Mouse (Mus musculus): Measurements from ENCODE around the gene Phf10. TPM values are rescaled to one million over a fixed set of nuclear protein-coding genes. Genes with fewer than 3 reads are reported as not detected.
"Not testable (repeated sequence)": the region's sequence is repeated elsewhere in the genome, so short reads cannot be mapped to it uniquely, and the experiment has no call there.

Phf10 gene
- total and polyA plus RNA-seq, 3 experiments = 185 to 627 (median 265) TPM

- TF ChIP-seq MEF2A (IDR thresholded peaks at IDR 0.05; ENCODE audit: extremely low read depth, insufficient replicate concordance, low read depth, low read length, poor library complexity, severe bottlenecking) (no peak), ZMIZ1 (IDR thresholded peaks at IDR 0.05; ENCODE audit: low read depth, low read length) (no peak), UBTF (IDR thresholded peaks at IDR 0.05; ENCODE audit: borderline replicate concordance, insufficient read depth, low read depth, low read length) (no peak), RAD21 (IDR thresholded peaks at IDR 0.05; ENCODE audit: low read depth, low read length) (no peak), E2F4 (IDR thresholded peaks at IDR 0.05; ENCODE audit: borderline replicate concordance, low read depth, low read length) (no peak), SMC3 (IDR thresholded peaks at IDR 0.05; ENCODE audit: low read depth, low read length) (no peak), GABPA (IDR thresholded peaks at IDR 0.05; ENCODE audit: low read depth, low read length) (no peak), POLR2AphosphoS5 (IDR thresholded peaks at IDR 0.05; ENCODE audit: borderline replicate concordance, low read depth, low read length) (no peak), USF2 (IDR thresholded peaks at IDR 0.05; ENCODE audit: borderline replicate concordance in 1 of 2, insufficient read depth in 1 of 2, low read depth in 1 of 2, low read length in 2 of 2) (no peak), MXI1 (IDR thresholded peaks at IDR 0.05; ENCODE audit: low read depth, low read length) (no peak), ELF1 (IDR thresholded peaks at IDR 0.05; ENCODE audit: low read depth, low read length) (no peak), MAX (IDR thresholded peaks at IDR 0.05; ENCODE audit: low read length) (no peak), POLR2A (IDR thresholded peaks at IDR 0.05; ENCODE audit: control insufficient read depth in 1 of 2, insufficient read depth in 1 of 2, low read depth in 1 of 2, low read length in 2 of 2, poor library complexity in 1 of 2) (no peak)
- no peak for DNase-seq (ENCODE audit: low read depth, low spot score)
- no peak overlapping the region for H3K4me3 ChIP-seq (ENCODE audit: control insufficient read depth in 1 of 2, insufficient read depth in 1 of 2, low read depth in 2 of 2, low read length in 2 of 2)
- H3K79me2 ChIP-seq (ENCODE audit: control insufficient read depth, insufficient read depth, low read length, poor library complexity) = no peaks in the 10 kb centered on the region
- peaks cover 0 to 2% of the 10 kb centered on the region in 2 experiments; a peak in 2 of 4 replicates for H3K27me3 ChIP-seq (ENCODE audit: control insufficient read depth in 1 of 2, insufficient read depth in 2 of 2, low read length in 2 of 2)
- H3K36me3 ChIP-seq (ENCODE audit: control insufficient read depth in 1 of 2, insufficient read depth in 2 of 2, low read length in 2 of 2) = no peaks in the 10 kb centered on the region
- H3K9me3 ChIP-seq (replicated peaks; ENCODE audit: insufficient read depth, low read length) = no peaks in the 10 kb centered on the region
- no peaks in the 10 kb centered on the region for H3K4me1 ChIP-seq (ENCODE audit: control insufficient read depth in 1 of 2, insufficient read depth in 2 of 2, low read length in 2 of 2)
- H3K27ac ChIP-seq (ENCODE audit: control insufficient read depth, low read depth, low read length) = no peak overlapping the region
- no peak overlapping the region for H3K9ac ChIP-seq (ENCODE audit: control insufficient read depth, low read depth, low read length, poor library complexity, severe bottlenecking)
These were observed 62.1 kb downstream of the Phf10 start for GRCm38 (mm10) chr17:14898972-14899371.

DNA sequence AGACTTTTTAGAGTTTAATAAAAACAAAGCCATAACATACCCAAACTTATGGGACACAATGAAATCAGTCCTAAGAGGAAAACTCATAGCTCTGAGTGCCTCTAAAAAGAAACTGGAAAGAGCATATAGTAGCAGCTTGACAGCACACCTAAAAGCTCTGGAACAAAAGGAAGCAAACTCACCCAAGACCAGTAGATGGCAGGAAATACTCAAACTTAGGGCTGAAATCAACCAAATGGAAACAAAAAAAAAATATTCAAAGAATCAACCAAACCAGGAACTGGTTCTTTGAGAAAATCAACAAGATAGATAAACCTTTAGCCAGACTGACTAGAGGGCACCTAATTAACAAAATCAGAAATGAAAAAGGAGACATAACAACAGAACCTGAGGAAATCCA is 66.0 kb downstream of the Phf10 start:
- not testable (repeated sequence) for H3K4me1 ChIP-seq (ENCODE audit: control insufficient read depth in 1 of 2, insufficient read depth in 2 of 2, low read length in 2 of 2); H3K79me2 ChIP-seq (ENCODE audit: control insufficient read depth, insufficient read depth, low read length, poor library complexity); H3K27me3 ChIP-seq (ENCODE audit: control insufficient read depth in 1 of 2, insufficient read depth in 2 of 2, low read length in 2 of 2); H3K9ac ChIP-seq (ENCODE audit: control insufficient read depth, low read depth, low read length, poor library complexity, severe bottlenecking); H3K9me3 ChIP-seq (replicated peaks; ENCODE audit: insufficient read depth, low read length); H3K4me3 ChIP-seq (ENCODE audit: control insufficient read depth in 1 of 2, insufficient read depth in 1 of 2, low read depth in 2 of 2, low read length in 2 of 2); DNase-seq (ENCODE audit: low read depth, low spot score); H3K27ac ChIP-seq (ENCODE audit: control insufficient read depth, low read depth, low read length); H3K36me3 ChIP-seq (ENCODE audit: control insufficient read depth in 1 of 2, insufficient read depth in 2 of 2, low read length in 2 of 2)
- TF ChIP-seq ZNF384 (IDR thresholded peaks at IDR 0.05; ENCODE audit: low read depth, low read length) = peak; percentile 66
- TF ChIP-seq SMC3 (IDR thresholded peaks at IDR 0.05; ENCODE audit: low read depth, low read length) = peak; percentile 33
- TF ChIP-seq CTCF (IDR thresholded peaks at IDR 0.05 in 2 of 3, conservative IDR thresholded peaks at IDR 0.05 in 1 of 3; ENCODE audit: control insufficient read depth in 1 of 3, insufficient read depth in 1 of 3, low read depth in 2 of 3, low read length in 3 of 3, poor library complexity in 1 of 3, severe bottlenecking in 1 of 3) = peak in 1 of 3 experiments; percentile 33; a peak in 2 of 6 replicates
- TF ChIP-seq RAD21 (IDR thresholded peaks at IDR 0.05; ENCODE audit: low read depth, low read length) = peak; percentile 46

Other genes starting within 250 kb of the Phf10 start
- 0.10 and 0.69 TPM in 2 replicates for gene Wdr27, start 18.1 kb downstream of the Phf10 start, total RNA-seq (2012; rRNA removed)
- gene Wdr27, start 18.1 kb downstream of the Phf10 start, polyA plus RNA-seq (2012; ENCODE audit: insufficient read depth in 1 of 2, insufficient read length in 2 of 2, low read depth in 1 of 2, low replicate concordance in 2 of 2, missing spikeins in 1 of 2) = 1 to 10 TPM in 1 of 2 experiments, not detected in 1; 1.4 TPM
- 3.8 and 5.0 TPM in 2 replicates for gene 1600012H06Rik, start 18.1 kb downstream of the Phf10 start, total RNA-seq (2012; rRNA removed)
- 1 to 10 TPM in 1 of 2 experiments, not detected in 1; 6.5 TPM for gene 1600012H06Rik, start 18.1 kb downstream of the Phf10 start, polyA plus RNA-seq (2012; ENCODE audit: insufficient read depth in 1 of 2, insufficient read length in 2 of 2, low read depth in 1 of 2, low replicate concordance in 2 of 2, missing spikeins in 1 of 2)
- gene 9030025P20Rik, start 17.2 kb upstream of the Phf10 start, total RNA-seq (2012; rRNA removed) = 11.8 and 13.4 TPM in 2 replicates
- gene 9030025P20Rik, start 17.2 kb upstream of the Phf10 start, polyA plus RNA-seq (2012; ENCODE audit: insufficient read depth in 1 of 2, insufficient read length in 2 of 2, low read depth in 1 of 2, low replicate concordance in 2 of 2, missing spikeins in 1 of 2) = 10 to 100 TPM in 1 of 2 experiments, not detected in 1; 15.5 TPM
- 3.9 and 5.2 TPM in 2 replicates for gene Gm3417, start 17.5 kb upstream of the Phf10 start, total RNA-seq (2012; rRNA removed)
- gene Gm3417, start 17.5 kb upstream of the Phf10 start, polyA plus RNA-seq (2012; ENCODE audit: insufficient read depth in 1 of 2, insufficient read length in 2 of 2, low read depth in 1 of 2, low replicate concordance in 2 of 2, missing spikeins in 1 of 2) = 1 to 10 TPM in 1 of 2 experiments, not detected in 1; 2.0 TPM
- 2.3 and 3.6 TPM in 2 replicates for gene Gm3435, start 48.9 kb upstream of the Phf10 start, total RNA-seq (2012; rRNA removed)
- gene Gm3435, start 48.9 kb upstream of the Phf10 start, polyA plus RNA-seq (2012; ENCODE audit: insufficient read depth in 1 of 2, insufficient read length in 2 of 2, low read depth in 1 of 2, low replicate concordance in 2 of 2, missing spikeins in 1 of 2) = 1 to 10 TPM in 1 of 2 experiments, not detected in 1; 1.1 TPM
- gene Ermard, start 79.9 kb upstream of the Phf10 start, total RNA-seq (2012; rRNA removed) = 27.6 and 28.2 TPM in 2 replicates
- 10 to 100 TPM in 1 of 2 experiments, not detected in 1; 47.0 TPM for gene Ermard, start 79.9 kb upstream of the Phf10 start, polyA plus RNA-seq (2012; ENCODE audit: insufficient read depth in 1 of 2, insufficient read length in 2 of 2, low read depth in 1 of 2, low replicate concordance in 2 of 2, missing spikeins in 1 of 2)
- gene Tcte3, start 80.2 kb upstream of the Phf10 start, total RNA-seq (2012; rRNA removed) = 7.3 and 10.3 TPM in 2 replicates
- 10 to 100 TPM in 1 of 2 experiments, not detected in 1; 13.8 TPM for gene Tcte3, start 80.2 kb upstream of the Phf10 start, polyA plus RNA-seq (2012; ENCODE audit: insufficient read depth in 1 of 2, insufficient read length in 2 of 2, low read depth in 1 of 2, low replicate concordance in 2 of 2, missing spikeins in 1 of 2)
- gene Gm3448, start 80.3 kb upstream of the Phf10 start, total RNA-seq (2012; rRNA removed) = 4.4 and 8.1 TPM in 2 replicates
- gene Gm3448, start 80.3 kb upstream of the Phf10 start, polyA plus RNA-seq (2012; ENCODE audit: insufficient read depth in 1 of 2, insufficient read length in 2 of 2, low read depth in 1 of 2, low replicate concordance in 2 of 2, missing spikeins in 1 of 2) = 1 to 10 TPM in 1 of 2 experiments, not detected in 1; 1.8 TPM